Mouse (Mus musculus) E14TG2a.4 (cell line): ENCODE data around the gene Gars.
A peak's percentile ranks its signal among the peaks of the same experiment; 100 is the strongest.

ENCODE experiments used
- H3K27me3 ChIP-seq: 2 replicates; pipeline ENCODE4 v1.6.1; 2014; ENCODE audit warnings: low read length, control low read depth; ENCODE audit not compliant: insufficient read depth
- H3K36me3 ChIP-seq: 2 replicates; pipeline ENCODE4 v1.6.1; 2014; ENCODE audit warnings: low read length, control low read depth; ENCODE audit not compliant: insufficient read depth
- H3K4me1 ChIP-seq: replicated peaks from 2 replicates; pipeline ENCODE4 v1.6.1; 2014; ENCODE audit warnings: low read depth, low read length, control low read depth
- H3K4me3 ChIP-seq: replicated peaks from 2 replicates; pipeline ENCODE4 v1.5.1; 2014; ENCODE audit warnings: mild to moderate bottlenecking, low read length
- H3K9me3 ChIP-seq: 2 replicates; pipeline ENCODE4 v1.6.1; 2014; ENCODE audit warnings: low read length, control low read depth
- CTCF ChIP-seq: conservative IDR thresholded peaks from 2 replicates; pipeline ENCODE4 v1.5.1; 2014; ENCODE audit warnings: low read length
- NANOG ChIP-seq: IDR thresholded peaks from 2 replicates; pipeline ENCODE4 v1.6.1; 2014; ENCODE audit warnings: borderline replicate concordance, low read length, mixed read lengths
- POU5F1 ChIP-seq: IDR thresholded peaks from 2 replicates; pipeline ENCODE4 v1.6.1; 2014; ENCODE audit warnings: low read length, borderline replicate concordance

The Gars gene

GRCm38 (mm10) chr6:55037799-55038670 lies at the start of gene Gars:
TSS of gene Gars (plus strand) at chr6:55038007.
- peak within 1 kb of the TSS; percentile 95 for H3K4me3 ChIP-seq
- H3K36me3 ChIP-seq, result peaks cover 12% of the 10 kb centered on the region
- no peaks in the 10 kb centered on the region for H3K27me3 ChIP-seq
- TF ChIP-seq NANOG (no peak), POU5F1 (no peak), CTCF (no peak)
- H3K9me3 ChIP-seq, result peaks cover 4% of the 10 kb centered on the region; the same call in 1 of the 2 replicates
- H3K4me1 ChIP-seq, result peaks cover 44% of the 10 kb centered on the region

- peaks cover 11% of the 10 kb centered on the region; the same call in 1 of the 2 replicates for H3K27me3 ChIP-seq
- H3K9me3 ChIP-seq, result no peaks in the 10 kb centered on the region
- peaks cover 44% of the 10 kb centered on the region for H3K36me3 ChIP-seq
- H3K4me3 ChIP-seq, result no peak overlapping the region
- H3K4me1 ChIP-seq, result peaks cover 16% of the 10 kb centered on the region
- TF ChIP-seq CTCF (no peak), NANOG (no peak), POU5F1 (no peak)
These were observed 49.7 kb upstream of the Gars start for GRCm38 (mm10) chr6:54988141-54988540.

DNA sequence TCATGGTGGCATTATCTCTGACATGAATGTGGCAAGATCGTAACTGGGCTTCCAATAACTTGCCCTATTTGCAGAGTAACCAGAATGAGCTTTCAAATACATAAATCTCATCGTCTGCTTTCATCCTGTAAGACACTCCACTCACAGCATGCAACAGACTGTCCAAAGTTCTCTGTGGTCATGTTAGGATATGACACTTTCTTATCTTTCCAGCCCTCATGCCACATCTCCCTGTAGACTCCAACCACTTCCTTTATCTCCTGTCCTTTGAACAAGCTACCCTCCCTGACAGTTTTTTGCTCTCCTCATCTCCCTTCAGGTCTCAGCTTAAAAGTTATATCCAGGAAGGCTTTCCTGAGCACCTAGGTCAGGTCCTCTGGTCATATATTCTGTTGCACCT lies 46.6 kb upstream of the Gars start:
- no peak overlapping the region for H3K4me3 ChIP-seq
- H3K4me1 ChIP-seq, result peaks cover 19% of the 10 kb centered on the region
- peaks cover 11% of the 10 kb centered on the region; the same call in 1 of the 2 replicates for H3K27me3 ChIP-seq
- H3K36me3 ChIP-seq, result peaks cover 25% of the 10 kb centered on the region
- TF ChIP-seq NANOG (no peak), CTCF (no peak), POU5F1 (no peak)
- no peaks in the 10 kb centered on the region for H3K9me3 ChIP-seq

DNA sequence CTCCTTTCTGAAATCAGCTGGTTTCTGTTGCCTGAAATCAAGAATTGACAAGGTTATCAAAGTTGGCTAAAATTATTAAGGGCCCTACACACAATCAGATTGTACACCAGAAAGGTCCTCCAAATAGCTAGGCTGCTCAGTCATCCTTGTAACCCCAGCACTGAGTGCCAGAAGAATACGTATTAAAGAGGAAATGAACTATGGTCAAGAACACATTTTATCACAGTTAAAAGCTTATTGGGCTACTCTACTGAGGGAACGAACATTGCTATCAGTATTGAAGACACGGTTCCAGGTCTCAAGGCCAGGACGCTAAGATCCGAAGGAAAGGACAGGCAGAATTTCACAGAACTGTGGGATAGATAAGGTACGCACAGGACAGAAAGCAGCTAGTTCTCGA lies 45.7 kb upstream of the Gars start:
- Histone ChIP-seq H3K27me3 (peaks cover 11% of the 10 kb centered on the region; the same call in 1 of the 2 replicates), H3K36me3 (peaks cover 22% of the 10 kb centered on the region), H3K9me3 (no peaks in the 10 kb centered on the region), H3K4me1 (peaks cover 19% of the 10 kb centered on the region), H3K4me3 (peak overlapping the region; percentile 85)
- TF ChIP-seq NANOG (no peak), CTCF (no peak), POU5F1 (no peak)

- TF ChIP-seq CTCF, result peak; percentile 12; the same call in 1 of the 2 replicates
- no peak for TF ChIP-seq POU5F1
- H3K27me3 ChIP-seq, result peaks cover 11% of the 10 kb centered on the region; the same call in 1 of the 2 replicates
- H3K9me3 ChIP-seq, result no peaks in the 10 kb centered on the region
- peaks cover 22% of the 10 kb centered on the region for H3K36me3 ChIP-seq
- H3K4me1 ChIP-seq, result peaks cover 19% of the 10 kb centered on the region
- peak within 1 kb of the TSS; percentile 85 for H3K4me3 ChIP-seq
These were observed 45.0 kb upstream of the Gars start, which contains the start of gene Ggct for GRCm38 (mm10) chr6:54992734-54993260. TSS of gene Ggct (minus strand) at chr6:54992950.

DNA sequence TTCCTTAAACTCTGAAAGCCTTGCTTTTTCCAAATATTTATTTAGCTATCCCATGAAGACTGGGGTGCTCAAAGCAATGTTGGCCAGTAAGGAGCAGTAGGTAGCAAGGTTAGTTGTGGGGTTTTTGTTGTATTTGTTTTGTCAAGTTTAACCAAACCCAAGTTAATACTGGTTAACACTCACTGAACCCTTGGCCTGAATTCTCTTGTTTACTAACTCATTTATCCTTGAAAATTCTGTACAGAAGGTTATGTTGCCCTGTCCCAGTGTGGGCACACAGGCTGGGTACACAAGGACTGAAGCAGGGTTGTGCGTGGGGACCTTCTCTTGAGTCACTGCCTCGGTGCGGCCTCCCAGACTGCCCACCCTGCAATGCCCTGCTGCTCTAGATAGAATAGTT lies 41.4 kb upstream of the Gars start:
- Histone ChIP-seq H3K9me3 (no peaks in the 10 kb centered on the region), H3K27me3 (peaks cover 16% of the 10 kb centered on the region; the same call in 1 of the 2 replicates), H3K36me3 (no peaks in the 10 kb centered on the region), H3K4me1 (peaks cover 19% of the 10 kb centered on the region), H3K4me3 (no peak overlapping the region)
- no peak for TF ChIP-seq POU5F1

- TF ChIP-seq POU5F1 (no peak), NANOG (no peak), CTCF (no peak)
- Histone ChIP-seq H3K4me3 (no peak overlapping the region), H3K9me3 (no peaks in the 10 kb centered on the region), H3K4me1 (peaks cover 8% of the 10 kb centered on the region; the same call in 1 of the 2 replicates), H3K27me3 (peaks cover 6% of the 10 kb centered on the region; the same call in 1 of the 2 replicates), H3K36me3 (no peaks in the 10 kb centered on the region)
These were observed 40.1 kb upstream of the Gars start for GRCm38 (mm10) chr6:54997726-54998125.

DNA sequence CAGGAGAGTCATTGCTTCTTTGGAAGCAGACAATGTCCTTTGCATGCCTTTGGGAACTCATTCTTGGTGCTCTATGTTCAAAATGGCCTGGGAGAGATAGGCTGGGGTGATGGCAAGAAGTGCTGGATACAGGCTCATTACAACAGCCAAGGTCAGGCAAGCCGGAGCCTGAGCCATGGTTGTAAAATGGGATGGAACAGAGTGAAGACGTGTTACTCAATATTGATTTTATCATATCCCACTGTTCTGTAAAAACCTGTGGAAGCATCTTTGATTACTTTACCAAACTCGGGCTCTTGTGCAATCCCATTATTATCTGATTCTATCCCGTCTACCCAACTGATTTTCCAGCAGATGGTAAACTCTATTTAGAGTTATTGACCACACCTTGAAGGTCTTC lies 36.5 kb upstream of the Gars start:
- H3K4me1 ChIP-seq, result no peaks in the 10 kb centered on the region
- H3K27me3 ChIP-seq, result peaks cover 6% of the 10 kb centered on the region; the same call in 1 of the 2 replicates
- TF ChIP-seq POU5F1, result no peak
- no peak for TF ChIP-seq CTCF
- no peak for TF ChIP-seq NANOG
- H3K36me3 ChIP-seq, result no peaks in the 10 kb centered on the region
- no peaks in the 10 kb centered on the region for H3K9me3 ChIP-seq
- H3K4me3 ChIP-seq, result no peak overlapping the region
